Mouse (Mus musculus) MEL (cell line): ENCODE measurements around the gene Prss41. TPM values are rescaled to one million over a fixed set of nuclear protein-coding genes. Genes with fewer than 3 reads are reported as not detected.
A peak's percentile ranks its signal among the peaks of the same experiment; 100 is the strongest.

Source experiments
- DNase-seq: peaks from one replicate; pipeline ENCODE4 v3.0.0; 2011; ENCODE audit warnings: low read depth, low spot score
- H3K27ac ChIP-seq: 2 replicates; pipeline ENCODE4 v1.5.1; 2012; ENCODE audit warnings: low read depth, mild to moderate bottlenecking, control low read depth, low read length, moderate library complexity; ENCODE audit not compliant: control insufficient read depth
- H3K27me3 ChIP-seq, 2 experiments: fragments of 150-350 bp in 1 of 2; sonication (generic) in 1 of 2; 2 replicates each; pipeline ENCODE4 v1.6.1; 2012; ENCODE audit warnings: low read length in 2 of 2, mild to moderate bottlenecking in 2 of 2, improper control_type of control experiment in 1 of 2, moderate library complexity in 1 of 2; ENCODE audit not compliant: insufficient read depth in 2 of 2, control insufficient read depth in 1 of 2
- H3K36me3 ChIP-seq, 2 experiments: 2 replicates each; pipeline ENCODE4 v1.6.1; 2012 to 2014; ENCODE audit warnings: low read length in 2 of 2, improper control_type of control experiment in 1 of 2, inconsistent platforms in 1 of 2, mild to moderate bottlenecking in 1 of 2; ENCODE audit not compliant: insufficient read depth in 2 of 2, control insufficient read depth in 1 of 2
- H3K4me1 ChIP-seq, 2 experiments: fragments of 150-350 bp in 1 of 2; sonication (generic) in 1 of 2; 2 replicates each; pipeline ENCODE4 v1.6.1; 2012; ENCODE audit warnings: low read length in 2 of 2, improper control_type of control experiment in 1 of 2, mild to moderate bottlenecking in 1 of 2; ENCODE audit not compliant: insufficient read depth in 2 of 2, control insufficient read depth in 1 of 2
- H3K4me3 ChIP-seq, 2 experiments: fragments of 150-350 bp in 1 of 2; sonication (generic) in 1 of 2; 2 replicates each; pipeline ENCODE4 v1.5.1; 2012; ENCODE audit warnings: low read depth in 2 of 2, low read length in 2 of 2, mild to moderate bottlenecking in 2 of 2, moderate library complexity in 2 of 2, control low read depth in 1 of 2, improper control_type of control experiment in 1 of 2; ENCODE audit not compliant: control insufficient read depth in 1 of 2, insufficient read depth in 1 of 2
- H3K79me2 ChIP-seq: 2 replicates; pipeline ENCODE4 v1.6.1; 2012; ENCODE audit warnings: mild to moderate bottlenecking, low read length, moderate library complexity; ENCODE audit not compliant: control insufficient read depth, poor library complexity, insufficient read depth
- H3K9ac ChIP-seq: 2 replicates; pipeline ENCODE4 v1.6.1; 2012; ENCODE audit warnings: low read depth, mild to moderate bottlenecking, control low read depth, low read length, moderate library complexity; ENCODE audit not compliant: control insufficient read depth, poor library complexity, severe bottlenecking
- H3K9me3 ChIP-seq: fragments of 150-350 bp; sonication (generic); replicated peaks from 2 replicates; pipeline ENCODE4 v1.6.1; 2012; ENCODE audit warnings: mild to moderate bottlenecking, low read length, improper control_type of control experiment, moderate library complexity; ENCODE audit not compliant: insufficient read depth
- CHD1 ChIP-seq: IDR thresholded peaks from 2 replicates; pipeline ENCODE4 v1.6.1; 2012; ENCODE audit warnings: low read depth, mild to moderate bottlenecking, inconsistent platforms, low read length, improper control_type of control experiment
- CTCF ChIP-seq, 3 experiments: IDR thresholded peaks in 2 of 3; conservative IDR thresholded peaks in 1 of 3; 2 replicates each; pipeline ENCODE4 v1.5.1; 2011 to 2012; ENCODE audit warnings: low read length in 3 of 3, low read depth in 2 of 3, mild to moderate bottlenecking in 2 of 3, improper control_type of control experiment in 1 of 3, inconsistent platforms in 1 of 3, mixed read lengths in 1 of 3, moderate library complexity in 1 of 3; ENCODE audit not compliant: control insufficient read depth in 1 of 3, insufficient read depth in 1 of 3, poor library complexity in 1 of 3, severe bottlenecking in 1 of 3
- EP300 ChIP-seq, 2 experiments: IDR thresholded peaks; 2 replicates each; pipeline ENCODE4 v1.6.1; 2011; ENCODE audit warnings: improper control_type of control experiment in 2 of 2, low read length in 2 of 2, low read depth in 1 of 2, mild to moderate bottlenecking in 1 of 2
- GABPA ChIP-seq: IDR thresholded peaks from 2 replicates; pipeline ENCODE4 v1.6.1; 2012; ENCODE audit warnings: low read depth, mild to moderate bottlenecking, inconsistent platforms, low read length, improper control_type of control experiment, moderate library complexity
- JUND ChIP-seq: IDR thresholded peaks from 2 replicates; pipeline ENCODE4 v1.6.1; 2011; ENCODE audit warnings: low read depth, mild to moderate bottlenecking, improper control_type of control experiment, low read length
- KAT2A ChIP-seq: conservative IDR thresholded peaks from 2 replicates; pipeline ENCODE4 v1.6.1; 2012; ENCODE audit warnings: low read depth, low read length, improper control_type of control experiment, inconsistent platforms
- MAFK ChIP-seq: IDR thresholded peaks from 2 replicates; pipeline ENCODE4 v1.6.1; 2011; ENCODE audit warnings: low read depth, mild to moderate bottlenecking, low read length, improper control_type of control experiment, borderline replicate concordance
- MAZ ChIP-seq: IDR thresholded peaks from 2 replicates; pipeline ENCODE4 v1.6.1; 2012; ENCODE audit warnings: low read depth, mild to moderate bottlenecking, inconsistent platforms, low read length, improper control_type of control experiment
- MYB ChIP-seq: IDR thresholded peaks from 2 replicates; pipeline ENCODE4 v1.6.1; 2011; ENCODE audit warnings: mild to moderate bottlenecking, low read depth, low read length, improper control_type of control experiment
- MYC ChIP-seq: IDR thresholded peaks from 2 replicates; pipeline ENCODE4 v1.6.1; 2011; ENCODE audit warnings: low read depth, mild to moderate bottlenecking, low read length, improper control_type of control experiment, moderate library complexity
- POLR2A ChIP-seq, 2 experiments: IDR thresholded peaks; 2 replicates each; pipeline ENCODE4 v1.6.1; 2011 to 2012; ENCODE audit warnings: low read length in 2 of 2, mild to moderate bottlenecking in 2 of 2, control low read depth in 1 of 2, improper control_type of control experiment in 1 of 2, low read depth in 1 of 2, moderate library complexity in 1 of 2; ENCODE audit not compliant: control insufficient read depth in 1 of 2, insufficient read depth in 1 of 2, poor library complexity in 1 of 2
- RAD21 ChIP-seq: IDR thresholded peaks from 2 replicates; pipeline ENCODE4 v1.6.1; 2011; ENCODE audit warnings: mild to moderate bottlenecking, low read depth, low read length, improper control_type of control experiment
- SMC3 ChIP-seq: IDR thresholded peaks from 2 replicates; pipeline ENCODE4 v1.6.1; 2011; ENCODE audit warnings: low read depth, low read length, improper control_type of control experiment
- TAL1 ChIP-seq: IDR thresholded peaks from 2 replicates; pipeline ENCODE4 v1.6.1; 2012; ENCODE audit warnings: mild to moderate bottlenecking, inconsistent platforms, low read length, moderate library complexity, mixed read lengths
- USF1 ChIP-seq: IDR thresholded peaks from 2 replicates; pipeline ENCODE4 v1.6.1; 2014; ENCODE audit warnings: low read depth, mild to moderate bottlenecking, inconsistent platforms, low read length, improper control_type of control experiment, moderate library complexity
- USF2 ChIP-seq, 2 experiments: IDR thresholded peaks; 2 replicates each; pipeline ENCODE4 v1.6.1; 2011 to 2012; ENCODE audit warnings: improper control_type of control experiment in 2 of 2, low read length in 2 of 2, borderline replicate concordance in 1 of 2, inconsistent platforms in 1 of 2, low read depth in 1 of 2, mild to moderate bottlenecking in 1 of 2; ENCODE audit not compliant: insufficient read depth in 1 of 2
- ZC3H11A ChIP-seq: IDR thresholded peaks from 2 replicates; pipeline ENCODE4 v1.6.1; 2012; ENCODE audit warnings: low read depth, mild to moderate bottlenecking, inconsistent platforms, low read length, improper control_type of control experiment
- ZKSCAN1 ChIP-seq: IDR thresholded peaks from 2 replicates; pipeline ENCODE4 v1.6.1; 2012; ENCODE audit warnings: low read depth, mild to moderate bottlenecking, inconsistent platforms, low read length, improper control_type of control experiment, moderate library complexity
- polyA plus RNA-seq, 2 experiments: library from polyadenylated mRNA; stranded (reverse) in 1 of 2; unstranded in 1 of 2; fragments of >175 nt in 1 of 2; fragments of >200 nt in 1 of 2; gene quantifications; 2 replicates each; pipeline versions ENCODE4 v1.2.1 to v1.2.4; 2012; ENCODE audit warnings: low replicate concordance in 2 of 2, low read depth in 1 of 2; ENCODE audit not compliant: insufficient read length in 2 of 2, insufficient read depth in 1 of 2, missing spikeins in 1 of 2
- total RNA-seq: library from RNA; depleted of rRNA; stranded (reverse); fragments of 300-350 nt; gene quantifications from 2 replicates; pipeline ENCODE4 v1.2.3, GENCODE M21; 2012

Prss41 gene
- total and polyA plus RNA-seq, 3 experiments: 3.4 to 12.8 TPM; not detected in 1

DNA sequence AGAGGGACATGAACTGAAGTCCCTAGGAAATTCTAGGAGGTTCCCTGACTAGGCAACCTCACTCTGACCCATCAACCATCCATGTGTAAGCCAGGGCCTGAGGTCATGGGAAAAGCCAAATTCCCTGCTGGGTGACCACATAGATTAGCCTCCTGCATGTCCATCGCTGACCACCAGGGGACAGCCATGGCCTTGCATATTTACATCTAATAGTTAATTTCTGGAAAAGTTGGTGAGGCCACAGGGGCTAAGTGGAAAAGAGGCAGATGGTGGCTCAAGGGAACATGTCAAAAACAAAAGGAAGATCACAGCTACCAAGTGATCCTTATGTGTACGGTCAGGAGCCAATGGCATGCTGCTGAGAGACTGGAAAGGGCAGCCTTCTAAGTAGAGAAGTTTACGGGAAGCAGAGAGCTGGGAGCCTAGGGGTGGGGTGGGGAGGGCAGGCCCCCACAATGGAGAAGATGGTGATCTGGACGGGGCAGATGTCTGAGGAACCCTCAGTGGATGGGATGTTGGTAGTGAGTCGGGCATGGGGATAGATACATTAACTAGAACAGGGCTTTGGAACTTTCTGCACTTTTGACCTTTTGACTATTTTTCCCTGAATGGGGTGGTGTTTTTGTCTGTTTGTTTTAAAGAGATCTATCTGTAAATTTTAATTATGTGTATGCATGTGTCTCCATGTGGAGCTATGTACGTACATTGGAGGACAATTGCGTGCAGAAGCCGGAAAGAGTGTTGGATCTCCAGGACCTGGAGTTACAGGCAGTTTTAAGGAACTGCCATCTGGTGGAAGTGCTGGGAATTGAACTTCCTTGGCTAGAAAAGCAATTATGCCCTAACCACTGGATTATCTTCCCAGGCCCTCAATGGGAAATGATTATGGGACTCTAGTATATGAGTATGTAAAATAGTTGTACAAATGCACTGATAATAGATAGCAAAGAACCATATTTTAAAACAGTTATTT lies 30.2 kb upstream of the Prss41 start:
- Histone ChIP-seq H3K4me3 (no peak overlapping the region), H3K4me1 (no peaks in the 10 kb centered on the region), H3K9ac (no peak overlapping the region), H3K27me3 (peaks cover 0 to 8% of the 10 kb centered on the region in 2 experiments; a peak in 2 of 4 replicates), H3K36me3 (no peaks in the 10 kb centered on the region), H3K9me3 (no peaks in the 10 kb centered on the region), H3K79me2 (no peaks in the 10 kb centered on the region), H3K27ac (no peak overlapping the region)
- peak; percentile 37 for DNase-seq
- TF ChIP-seq POLR2A (IDR thresholded peaks at IDR 0.05; ENCODE audit: control insufficient read depth in 1 of 2, insufficient read depth in 1 of 2, low read depth in 1 of 2, low read length in 2 of 2, poor library complexity in 1 of 2) (no peak), TAL1 (no peak), CTCF (IDR thresholded peaks at IDR 0.05 in 2 of 3, conservative IDR thresholded peaks at IDR 0.05 in 1 of 3; ENCODE audit: control insufficient read depth in 1 of 3, insufficient read depth in 1 of 3, low read depth in 2 of 3, low read length in 3 of 3, poor library complexity in 1 of 3, severe bottlenecking in 1 of 3) (peak; percentile 54 to 62 (median 59)), MYC (no peak), MYB (no peak), RAD21 (peak; percentile 42), JUND (no peak), SMC3 (peak; percentile 68), GABPA (no peak), CHD1 (no peak), MAFK (no peak), ZKSCAN1 (no peak), EP300 (IDR thresholded peaks at IDR 0.05; ENCODE audit: low read depth in 1 of 2, low read length in 2 of 2) (no peak), ZC3H11A (peak; percentile 36), KAT2A (no peak)

DNA sequence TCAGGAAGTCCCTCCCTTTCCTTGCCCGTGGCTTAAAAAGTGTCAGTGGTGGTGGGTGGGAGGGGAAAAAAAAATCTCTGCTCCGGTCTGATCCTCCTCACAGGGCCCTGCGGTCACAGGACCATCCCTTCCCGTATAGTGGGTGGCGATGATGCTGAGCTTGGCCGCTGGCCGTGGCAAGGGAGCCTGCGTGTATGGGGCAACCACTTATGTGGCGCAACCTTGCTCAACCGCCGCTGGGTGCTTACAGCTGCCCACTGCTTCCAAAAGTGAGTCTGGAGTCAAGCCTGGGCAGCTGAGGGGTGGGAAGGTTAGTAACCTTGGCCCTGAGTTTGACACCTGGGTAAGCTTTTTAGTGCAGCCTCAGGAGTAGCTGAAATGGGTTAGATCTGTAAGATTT lies 24.5 kb upstream of the Prss41 start:
- H3K9me3 ChIP-seq: no peaks in the 10 kb centered on the region
- no peaks in the 10 kb centered on the region for H3K79me2 ChIP-seq
- H3K27ac ChIP-seq: no peak overlapping the region
- no peaks in the 10 kb centered on the region for H3K4me1 ChIP-seq
- peaks cover 0 to 3% of the 10 kb centered on the region in 2 experiments; a peak in 3 of 4 replicates for H3K27me3 ChIP-seq
- no peak for DNase-seq
- H3K9ac ChIP-seq: no peak overlapping the region
- TF ChIP-seq USF2 (IDR thresholded peaks at IDR 0.05; ENCODE audit: borderline replicate concordance in 1 of 2, insufficient read depth in 1 of 2, low read depth in 1 of 2, low read length in 2 of 2) (no peak), MAZ (no peak), USF1 (no peak)
- no peak overlapping the region for H3K4me3 ChIP-seq
- no peaks in the 10 kb centered on the region for H3K36me3 ChIP-seq
